Mouse (Mus musculus): ENCODE data around the gene Tbata.

Tbata gene

GRCm38 (mm10) chr10:61160089-61160488 is 11.7 kb upstream of the Tbata start:
- in situ Hi-C loops (cut with MboI; ENCODE audit: low pct_unique_long_range_greater_than_20kb in 1 of 2, low sequenced_read_pairs in 2 of 2, unreplicated experiment in 1 of 2) = no loop called here

GRCm38 (mm10) chr10:61160671-61161070 is 11.1 kb upstream of the Tbata start:
- in situ Hi-C loops (cut with MboI; ENCODE audit: low pct_unique_long_range_greater_than_20kb in 1 of 2, low sequenced_read_pairs in 2 of 2, unreplicated experiment in 1 of 2) = no loop called here

GRCm38 (mm10) chr10:61162366-61162765 is 9.4 kb upstream of the Tbata start:
- in situ Hi-C loops (cut with MboI; ENCODE audit: low pct_unique_long_range_greater_than_20kb in 1 of 2, low sequenced_read_pairs in 2 of 2, unreplicated experiment in 1 of 2) = no loop called here

GRCm38 (mm10) chr10:61167333-61168096 is 4.2 kb upstream of the Tbata start:
- in situ Hi-C loops (cut with MboI; ENCODE audit: low pct_unique_long_range_greater_than_20kb in 1 of 2, low sequenced_read_pairs in 2 of 2, unreplicated experiment in 1 of 2) = no loop called here

- in situ Hi-C loops (cut with MboI; ENCODE audit: low pct_unique_long_range_greater_than_20kb in 1 of 2, low sequenced_read_pairs in 2 of 2, unreplicated experiment in 1 of 2) = no loop called here
Measured at GRCm38 (mm10) chr10:61168393-61168792, 3.4 kb upstream of the Tbata start.

GRCm38 (mm10) chr10:61172496-61172895 is 742 bp downstream of the Tbata start:
- in situ Hi-C loops (cut with MboI; ENCODE audit: low pct_unique_long_range_greater_than_20kb in 1 of 2, low sequenced_read_pairs in 2 of 2, unreplicated experiment in 1 of 2) = no loop called here

GRCm38 (mm10) chr10:61174711-61175441 is 3.1 kb downstream of the Tbata start:
- in situ Hi-C loops (cut with MboI; ENCODE audit: low pct_unique_long_range_greater_than_20kb in 1 of 2, low sequenced_read_pairs in 2 of 2, unreplicated experiment in 1 of 2) = no loop called here

GRCm38 (mm10) chr10:61175442-61176204 is 3.9 kb downstream of the Tbata start:
- in situ Hi-C loops (cut with MboI; ENCODE audit: low pct_unique_long_range_greater_than_20kb in 1 of 2, low sequenced_read_pairs in 2 of 2, unreplicated experiment in 1 of 2) = no loop called here

GRCm38 (mm10) chr10:61176221-61176790 is 4.6 kb downstream of the Tbata start:
- in situ Hi-C loops (cut with MboI; ENCODE audit: low pct_unique_long_range_greater_than_20kb in 1 of 2, low sequenced_read_pairs in 2 of 2, unreplicated experiment in 1 of 2) = no loop called here

GRCm38 (mm10) chr10:61177751-61178150 is 6.0 kb downstream of the Tbata start:
- in situ Hi-C loops (cut with MboI; ENCODE audit: low pct_unique_long_range_greater_than_20kb in 1 of 2, low sequenced_read_pairs in 2 of 2, unreplicated experiment in 1 of 2) = no loop called here

GRCm38 (mm10) chr10:61178687-61179086 is 6.9 kb downstream of the Tbata start:
- in situ Hi-C loops (cut with MboI; ENCODE audit: low pct_unique_long_range_greater_than_20kb in 1 of 2, low sequenced_read_pairs in 2 of 2, unreplicated experiment in 1 of 2) = no loop called here

- in situ Hi-C loops (cut with MboI; ENCODE audit: low pct_unique_long_range_greater_than_20kb in 1 of 2, low sequenced_read_pairs in 2 of 2, unreplicated experiment in 1 of 2) = no loop called here
Measured at GRCm38 (mm10) chr10:61179927-61180326, 8.2 kb downstream of the Tbata start.

- in situ Hi-C loops (cut with MboI; ENCODE audit: low pct_unique_long_range_greater_than_20kb in 1 of 2, low sequenced_read_pairs in 2 of 2, unreplicated experiment in 1 of 2) = no loop called here
Measured at GRCm38 (mm10) chr10:61187001-61187400, 15.2 kb downstream of the Tbata start.

GRCm38 (mm10) chr10:61188010-61188409 is 16.3 kb downstream of the Tbata start:
- in situ Hi-C loops (cut with MboI; ENCODE audit: low pct_unique_long_range_greater_than_20kb in 1 of 2, low sequenced_read_pairs in 2 of 2, unreplicated experiment in 1 of 2) = no loop called here

- in situ Hi-C loops (cut with MboI; ENCODE audit: low pct_unique_long_range_greater_than_20kb in 1 of 2, low sequenced_read_pairs in 2 of 2, unreplicated experiment in 1 of 2) = loop anchor here in 1 of 2 experiments (5.0 kb wide), 1 partner anchor 138 kb away; no protein-coding TSS in a partner anchor
Measured at GRCm38 (mm10) chr10:61194611-61195010, 22.9 kb downstream of the Tbata start.

- in situ Hi-C loops (cut with MboI; ENCODE audit: low pct_unique_long_range_greater_than_20kb in 1 of 2, low sequenced_read_pairs in 2 of 2, unreplicated experiment in 1 of 2) = loop anchor here in 1 of 2 experiments (5.0 kb wide), 1 partner anchor 137 kb away; no protein-coding TSS in a partner anchor
Measured at GRCm38 (mm10) chr10:61195216-61195615, 23.5 kb downstream of the Tbata start.

- in situ Hi-C loops (cut with MboI; ENCODE audit: low pct_unique_long_range_greater_than_20kb in 1 of 2, low sequenced_read_pairs in 2 of 2, unreplicated experiment in 1 of 2) = loop anchor here in 1 of 2 experiments (5.0 kb wide), 1 partner anchor 136 kb away; no protein-coding TSS in a partner anchor
Measured at GRCm38 (mm10) chr10:61195718-61196291, 24.1 kb downstream of the Tbata start.

- in situ Hi-C loops (cut with MboI; ENCODE audit: low pct_unique_long_range_greater_than_20kb in 1 of 2, low sequenced_read_pairs in 2 of 2, unreplicated experiment in 1 of 2) = loop anchor here in 1 of 2 experiments (5.0 kb wide), 1 partner anchor 133 kb away; no protein-coding TSS in a partner anchor
Measured at GRCm38 (mm10) chr10:61199566-61200213, 27.9 kb downstream of the Tbata start.
